Mouse (Mus musculus) adrenal gland, adult 2 months (tissue): ENCODE measurements at regions not wholly inside any gene's neighbourhood (a gene's known extent, or its start where the extent isn't known, plus 50 kb on each side); places are given as distances from the start of the nearest gene placed in this dataset.

Source experiments
- DNase-seq: peaks from one replicate; pipeline ENCODE4 v3.0.0; 2021

- no peak for DNase-seq
Observed at GRCm38 (mm10) chr16:24255037-24255436, 138.3 kb upstream of the Lpp start.

GRCm38 (mm10) chr16:24254590-24254989, 138.7 kb upstream of the Lpp start:
- DNase-seq: no peak

DNA sequence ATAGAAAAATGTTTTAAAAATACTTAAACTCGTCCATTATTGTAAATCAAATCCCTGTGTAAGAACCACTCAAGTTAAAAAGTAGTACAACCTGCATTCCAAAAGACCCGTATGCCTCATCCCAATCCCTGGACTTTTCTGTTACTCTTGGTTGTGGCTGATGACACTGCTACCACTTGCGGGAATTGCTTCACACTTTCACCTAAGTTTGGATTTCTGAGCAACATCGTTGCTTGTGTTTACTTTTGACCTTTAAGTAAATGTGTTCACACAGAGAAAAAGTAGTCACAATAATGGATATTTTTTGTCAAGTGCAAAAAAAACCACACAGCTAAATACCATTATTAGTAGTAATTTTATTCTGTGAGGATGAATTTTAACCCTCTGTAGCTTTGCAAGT, 139.2 kb upstream of the Lpp start:
- no peak for DNase-seq

GRCm38 (mm10) chr16:24247291-24247690, 146.0 kb upstream of the Lpp start:
- no peak for DNase-seq

DNA sequence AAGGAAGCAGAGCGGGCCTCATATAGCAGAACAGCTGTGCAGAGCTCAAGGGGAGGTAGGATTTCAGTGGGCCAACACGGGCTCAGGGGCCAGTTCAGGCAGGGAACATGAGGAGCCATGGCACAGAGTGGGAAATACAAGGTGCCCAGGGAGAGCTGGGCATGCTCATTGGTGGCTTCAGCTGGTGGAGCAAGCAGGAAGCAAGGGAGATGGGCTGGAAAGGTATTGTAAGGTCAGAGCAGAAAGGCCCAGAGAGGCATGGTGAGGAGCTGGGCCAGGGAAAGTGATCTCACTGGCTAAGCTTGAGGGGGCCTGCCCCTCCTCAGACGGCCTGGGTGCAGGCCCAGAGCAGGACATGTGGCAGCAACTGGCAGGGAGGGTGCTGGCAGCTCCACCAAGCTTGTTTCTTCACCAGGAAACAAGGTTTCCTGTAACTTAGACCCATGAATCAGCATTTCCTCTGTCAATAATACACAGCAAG, 155.2 kb upstream of the Lpp start:
- DNase-seq: peak; percentile 72

DNA sequence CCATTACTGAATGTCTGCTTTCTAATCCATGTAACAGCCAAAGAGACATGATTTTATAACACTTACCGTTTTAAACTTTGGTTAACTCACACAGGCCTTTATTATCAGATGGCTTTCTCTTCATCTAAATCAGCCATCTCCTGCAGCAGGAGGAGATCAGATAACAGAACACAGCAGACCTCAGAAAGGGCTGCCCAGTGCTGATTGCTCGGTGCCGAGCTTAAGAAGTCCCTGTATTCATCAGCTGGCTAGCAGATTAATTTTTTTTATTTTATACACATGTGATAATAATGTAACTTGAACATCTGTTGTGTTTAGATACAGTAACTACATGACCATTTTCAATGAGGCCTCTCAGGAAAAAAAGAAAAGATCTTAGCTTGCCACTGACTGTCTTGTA, 155.9 kb upstream of the Lpp start:
- no peak for DNase-seq

GRCm38 (mm10) chr16:24237013-24237412, 156.3 kb upstream of the Lpp start:
- no peak for DNase-seq

- no peak for DNase-seq
Observed at GRCm38 (mm10) chr16:24236511-24236910, 156.8 kb upstream of the Lpp start.

DNA sequence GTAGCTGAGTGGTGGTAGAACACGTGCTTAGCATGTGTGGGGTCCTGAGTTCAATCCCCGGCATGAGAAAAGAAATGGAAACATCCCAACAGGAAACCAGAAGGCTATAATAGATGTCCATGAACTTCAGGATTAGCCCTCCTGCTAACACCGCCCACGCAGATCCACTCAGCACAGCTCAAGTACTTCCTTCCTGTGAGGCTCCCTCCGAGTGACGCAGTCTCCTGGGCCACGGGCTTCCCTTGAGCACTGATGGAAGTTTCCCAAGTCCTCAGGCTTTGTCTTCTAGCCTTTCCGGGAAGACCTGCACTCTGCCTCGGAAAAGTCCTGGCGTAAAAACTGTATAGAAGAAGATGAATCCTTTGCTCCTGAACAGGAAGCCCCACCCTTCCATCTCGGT, 158.5 kb upstream of the Lpp start:
- peak; percentile 39 for DNase-seq

DNA sequence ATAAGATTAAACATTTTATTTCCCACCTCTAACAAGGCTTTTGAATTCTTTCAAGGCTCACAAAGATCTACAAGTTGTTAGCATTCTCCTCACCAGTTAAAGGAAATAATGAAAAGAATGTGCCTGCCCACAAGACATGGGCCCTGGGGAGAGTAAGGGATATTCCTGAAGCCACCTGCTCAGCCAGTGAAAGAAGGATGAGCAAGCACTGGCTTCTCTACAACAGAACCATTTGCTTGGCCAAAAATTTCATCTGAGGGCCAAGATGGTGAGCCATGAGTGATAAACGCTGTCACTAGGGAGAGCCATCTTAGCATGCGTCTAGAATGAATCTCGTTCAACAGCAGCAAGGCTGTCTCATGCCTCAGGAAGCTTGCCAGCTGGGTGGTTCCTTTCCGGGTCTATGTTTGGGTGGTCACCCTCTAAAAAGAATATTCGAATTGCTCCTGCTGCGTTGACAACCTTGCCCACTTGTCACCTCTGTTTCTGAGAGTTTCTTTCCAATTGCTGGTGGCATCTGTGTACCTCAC, 161.2 kb upstream of the Lpp start:
- DNase-seq: no peak

- no peak for DNase-seq
Observed at GRCm38 (mm10) chr16:24231506-24231905, 161.8 kb upstream of the Lpp start.

DNA sequence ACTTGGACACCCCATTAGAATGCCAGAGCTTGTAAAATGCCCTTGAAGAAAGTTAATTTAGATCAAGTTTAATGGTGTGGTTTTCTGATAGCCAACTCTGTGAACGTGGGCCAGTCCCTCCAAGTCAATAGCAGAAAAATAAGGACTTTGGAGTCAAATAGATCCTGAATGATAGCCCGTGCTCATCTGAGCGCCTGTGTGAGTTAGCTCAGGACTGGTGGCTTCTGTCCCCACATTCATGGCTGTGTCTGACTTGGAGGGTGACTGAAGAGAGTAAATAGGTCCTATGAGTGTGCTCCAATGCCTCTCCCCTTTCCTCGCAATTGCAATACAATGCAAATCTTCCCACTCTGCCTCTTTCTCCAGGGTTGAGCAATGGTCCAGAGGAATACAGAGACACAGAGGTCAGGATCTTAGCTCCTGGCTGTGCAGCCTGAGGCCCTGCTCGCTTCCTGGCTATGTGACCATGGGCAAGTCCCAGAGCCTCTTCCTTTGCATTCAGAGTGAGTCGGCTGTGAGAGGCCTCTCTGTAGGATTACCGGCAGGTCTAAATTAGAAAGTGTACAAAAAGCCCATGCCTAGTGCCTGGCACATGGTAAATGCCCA, 164.2 kb upstream of the Lpp start:
- DNase-seq: no peak

DNA sequence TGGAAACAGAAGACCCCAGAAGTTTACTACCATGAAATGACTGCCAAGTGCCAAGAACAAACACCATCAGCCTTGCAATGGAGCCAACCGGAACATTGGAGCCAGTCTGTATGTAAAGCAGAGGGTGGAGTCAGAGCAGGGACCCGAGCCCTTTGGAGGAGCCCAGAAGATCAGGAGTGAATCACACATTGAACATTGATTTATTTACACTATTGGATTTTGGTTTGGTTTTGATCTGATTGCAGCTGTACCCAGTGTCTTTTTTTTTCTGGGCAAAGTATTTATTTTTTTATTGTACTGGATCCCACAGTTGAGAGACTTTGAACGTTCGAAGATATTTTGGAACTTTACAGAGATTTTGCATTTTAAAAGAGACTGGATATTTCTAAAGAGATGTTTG, 167.4 kb upstream of the Lpp start:
- DNase-seq: no peak

- DNase-seq: no peak
Observed at GRCm38 (mm10) chr16:24225090-24225489, 168.2 kb upstream of the Lpp start.

GRCm38 (mm10) chr16:24223901-24224300, 169.4 kb upstream of the Lpp start:
- DNase-seq: no peak

- DNase-seq: no peak
Observed at GRCm38 (mm10) chr16:24223527-24223880, 169.8 kb upstream of the Lpp start.

DNA sequence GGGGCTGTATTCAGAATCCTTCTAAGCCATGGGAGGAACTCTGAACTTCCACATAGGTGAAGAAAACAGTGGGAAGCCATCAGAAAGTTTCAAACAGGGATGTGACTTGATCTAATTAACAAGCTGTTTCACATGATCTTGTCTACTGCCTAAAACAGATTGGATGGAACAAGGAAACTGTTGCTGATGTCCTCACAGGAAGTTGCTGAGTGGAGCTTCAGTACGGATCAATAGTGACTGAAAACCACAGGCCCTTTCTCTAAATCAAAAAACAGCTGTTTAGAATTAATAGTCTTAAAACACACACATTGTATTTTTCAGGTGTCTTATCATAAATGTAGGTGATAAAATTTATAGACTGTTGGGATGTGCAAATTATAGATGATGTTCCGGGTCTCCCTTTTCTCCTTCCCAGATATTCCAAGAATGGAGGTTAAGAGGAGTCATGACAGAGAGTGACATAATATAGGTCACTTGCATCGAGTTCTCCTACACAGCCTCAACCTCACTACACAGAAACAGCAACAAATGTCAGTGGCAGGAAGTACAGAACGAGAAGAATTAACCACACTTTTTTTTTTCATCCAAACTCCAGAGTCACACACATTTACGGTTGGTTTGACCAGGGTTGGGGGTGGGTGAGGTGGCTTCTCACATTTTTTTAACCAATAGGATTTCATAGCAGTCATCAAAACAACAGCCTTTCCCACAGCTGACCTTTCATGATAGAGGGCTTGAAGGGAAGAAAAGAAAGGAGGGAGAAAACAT, 170.4 kb upstream of the Lpp start:
- no peak for DNase-seq

- DNase-seq: no peak
Observed at GRCm38 (mm10) chr16:24221992-24222391, 171.3 kb upstream of the Lpp start.

GRCm38 (mm10) chr16:24220613-24221012, 172.7 kb upstream of the Lpp start:
- DNase-seq: no peak

DNA sequence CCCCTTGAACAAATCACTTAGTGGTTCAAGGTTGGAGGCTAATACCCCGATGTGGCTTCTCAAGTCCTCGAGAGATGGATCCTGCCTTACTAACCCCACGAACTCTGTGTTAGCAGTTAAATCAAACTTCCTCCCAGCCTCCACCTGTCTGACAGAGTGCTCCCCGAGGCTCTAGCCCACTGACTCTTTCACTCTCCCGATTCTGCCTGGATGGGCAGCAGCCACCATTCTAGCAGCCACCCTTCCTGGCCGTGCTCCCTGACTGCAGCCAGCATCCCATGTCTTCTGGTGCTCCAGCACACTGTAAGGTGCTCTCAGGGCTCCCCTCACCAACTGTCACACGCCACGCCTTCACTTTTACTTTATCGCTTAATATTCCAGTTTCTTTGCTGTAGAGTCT, 173.6 kb upstream of the Lpp start:
- no peak for DNase-seq

DNA sequence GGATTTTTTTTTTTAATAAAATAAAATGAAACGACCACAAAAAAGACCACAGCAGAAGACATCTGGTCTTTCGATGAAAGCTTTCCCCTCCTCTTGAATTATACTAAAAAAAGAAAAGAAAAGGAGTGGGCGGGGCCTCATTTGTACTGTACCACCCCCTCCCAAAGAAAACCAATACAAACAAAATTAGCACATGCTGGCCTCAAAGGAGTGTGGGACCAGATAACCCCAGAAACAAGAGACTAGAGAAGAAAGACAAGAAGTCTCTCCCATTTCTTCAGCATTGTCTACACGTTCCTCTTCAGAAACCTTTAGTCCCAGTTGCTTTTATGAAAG, 174.5 kb upstream of the Lpp start:
- no peak for DNase-seq

DNA sequence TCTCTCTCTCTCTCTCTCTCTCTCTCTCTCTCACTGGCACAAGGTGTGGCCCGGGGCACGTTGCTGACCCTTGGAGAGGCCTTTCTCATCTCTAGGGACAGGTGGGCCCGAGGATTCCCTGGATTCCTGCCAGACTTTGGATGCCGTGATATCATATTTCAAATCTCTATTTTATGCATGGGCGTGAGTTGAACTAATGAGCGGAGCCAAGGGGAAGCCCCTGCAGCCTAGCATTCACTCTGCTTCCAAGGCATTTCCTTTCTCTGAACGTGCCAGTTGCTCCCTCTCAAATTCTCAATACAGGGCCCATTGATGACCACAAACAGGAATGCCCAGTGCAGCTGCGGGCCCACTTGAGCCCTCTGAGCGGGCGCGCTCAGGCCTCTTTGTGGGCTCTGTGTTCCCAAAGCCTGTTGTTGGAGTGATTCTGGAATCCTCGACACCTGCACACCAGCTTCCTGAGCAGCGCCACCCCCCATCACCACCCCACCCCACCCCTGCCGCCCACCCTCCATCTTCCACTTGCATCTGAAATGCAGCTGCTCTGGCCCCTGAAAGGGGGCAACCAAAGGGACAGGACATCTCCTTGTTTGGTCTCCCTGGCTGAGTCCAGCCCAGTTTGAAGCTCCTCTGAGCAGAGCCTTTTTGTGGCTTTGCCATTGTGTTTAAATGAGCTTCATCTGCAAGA, 175.0 kb upstream of the Lpp start:
- no peak for DNase-seq

- no peak for DNase-seq
Observed at GRCm38 (mm10) chr16:24216828-24217227, 176.5 kb upstream of the Lpp start.
